Mouse (Mus musculus): ENCODE results near the gene Itga9.

- TF ChIP-seq POLR2A (IDR thresholded peaks at IDR 0.05; ENCODE audit: control insufficient read depth, low read depth, low read length): no peak
- no peak for TF ChIP-seq CTCF (IDR thresholded peaks at IDR 0.05; ENCODE audit: control insufficient read depth, insufficient read depth, insufficient replicate concordance, low read depth, low read length)
Measured at GRCm38 (mm10) chr9:118591633-118592032, 14.9 kb upstream of the Itga9 start.
